22 mouse cellular contexts compared by ENCODE assay signal in the genomic region with DNA sequence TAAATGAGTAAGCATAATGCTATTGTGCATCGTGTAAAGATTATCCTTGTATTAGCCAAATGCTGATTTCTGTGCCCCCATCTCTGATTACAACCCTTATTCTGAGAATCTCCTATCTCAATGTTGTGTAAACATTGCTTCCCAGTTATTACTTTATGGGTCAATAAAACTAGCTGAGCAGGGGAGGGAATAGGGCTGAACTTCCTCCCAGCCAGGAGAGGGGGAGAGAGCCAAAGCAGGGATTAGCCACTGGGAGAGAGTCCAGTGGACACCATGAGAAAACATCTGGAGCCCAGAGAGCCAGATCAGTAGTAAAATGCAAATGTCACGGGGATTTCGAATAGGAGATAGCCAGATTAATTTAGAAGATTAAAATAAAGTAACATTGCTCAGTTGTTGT.
A peak's percentile ranks its signal among the peaks of the same experiment; 100 is the strongest.
DNase-seq lines count a peak whose midpoint lies in the region; ATAC-seq and TF ChIP-seq lines count a peak whose summit lies in the region.
"Had no signal": no experiment of that assay in that cellular context is flagged by ENCODE, and none has a peak within 500 bp of the region (broad histone marks: within the 10 kb centered on the region; RNA-seq: fewer than 3 reads in every experiment).

No protein-coding gene starts in this region.

- peak; percentile 14; the same call in 1 of the 2 replicates for ATAC-seq in stomach, embryonic 15.5 days (ENCODE audit: insufficient read depth, low FRiP score, low read depth)
- ATAC-seq: forebrain, embryonic 16.5 days; hindbrain, embryonic 16.5 days; inflammation-experienced regulatory T-cells, adult 6 months had no signal

- TF ChIP-seq POLR2A in cerebellum, adult 2 months (IDR thresholded peaks at IDR 0.05; ENCODE audit: borderline replicate concordance, insufficient read depth, low read length), result no peak

- WGBS in cerebellum, adult 2 months, result 87% methylated on average over 3 of the region's 3 CpGs
- WGBS in stomach, embryonic 15.5 days, result 75% methylated on average over 3 of the region's 3 CpGs

- H3K27ac ChIP-seq in cerebellum, adult 2 months (ENCODE audit: insufficient read depth, low read length), result no peak overlapping the region
- no peak overlapping the region for H3K27ac ChIP-seq in stomach, embryonic 15.5 days
- H3K27ac ChIP-seq: embryonic facial prominence, embryonic 12.5 days; forebrain, embryonic 12.5 days; heart, embryonic 10.5 days; hindbrain, embryonic 12.5 days had no signal

- H3K4me3 ChIP-seq in cerebellum, adult 2 months (replicated peaks; ENCODE audit: insufficient read depth, low read depth, low read length), result no peak overlapping the region
- no peak overlapping the region for H3K4me3 ChIP-seq in stomach, embryonic 15.5 days (replicated peaks)
- H3K4me3 ChIP-seq: embryonic facial prominence, embryonic 12.5 days; forebrain, embryonic 12.5 days; heart, embryonic 10.5 days; hindbrain, embryonic 12.5 days had no signal

- H3K4me1 ChIP-seq in cerebellum, adult 2 months (ENCODE audit: control insufficient read depth, insufficient read depth, low read length), result peaks cover 5% of the 10 kb centered on the region; the same call in 1 of the 2 replicates
- H3K4me1 ChIP-seq in stomach, embryonic 15.5 days, result no peaks in the 10 kb centered on the region
- H3K4me1 ChIP-seq: embryonic facial prominence, embryonic 12.5 days; forebrain, embryonic 12.5 days; heart, embryonic 10.5 days; hindbrain, embryonic 12.5 days had no signal

- TF ChIP-seq CTCF in cerebellum, adult 2 months (IDR thresholded peaks at IDR 0.05; ENCODE audit: borderline replicate concordance, insufficient read depth, low read depth, low read length), result no peak

- peak; percentile 27 for DNase-seq in cerebellum, adult 9-10 months
- DNase-seq in cerebellum, adult 2 months, result no peak
- peak; percentile 15 for DNase-seq in gastrocnemius, postnatal 25 days
- DNase-seq in gastrocnemius, postnatal 10 days, result no peak
- DNase-seq in urinary bladder, postnatal 25 days (ENCODE audit: low spot score), result peak; percentile 9
- DNase-seq in urinary bladder, adult 2 months (ENCODE audit: low spot score), result no peak
- no peak for DNase-seq in layer of hippocampus, adult 9-11 months
- DNase-seq: adrenal gland, postnatal 10 days; cerebellum, adult 11 months; cerebellum, postnatal 14 days; embryo, embryonic 11 days; heart, adult 11 months; heart, postnatal 10 days; heart, postnatal 4 days had no signal

- H3K36me3 ChIP-seq in stomach, embryonic 15.5 days, result no peaks in the 10 kb centered on the region
- H3K36me3 ChIP-seq: embryonic facial prominence, embryonic 12.5 days; forebrain, embryonic 12.5 days; heart, embryonic 10.5 days; hindbrain, embryonic 12.5 days had no signal

- H3K9ac ChIP-seq in stomach, embryonic 15.5 days, result no peak overlapping the region
- H3K9ac ChIP-seq: embryonic facial prominence, embryonic 12.5 days; forebrain, embryonic 12.5 days; hindbrain, embryonic 12.5 days had no signal

- no peaks in the 10 kb centered on the region for H3K27me3 ChIP-seq in cerebellum, adult 2 months (ENCODE audit: control insufficient read depth, insufficient read depth, low read length)
- no peaks in the 10 kb centered on the region for H3K27me3 ChIP-seq in stomach, embryonic 15.5 days (replicated peaks)
- H3K27me3 ChIP-seq: embryonic facial prominence, embryonic 12.5 days; forebrain, embryonic 12.5 days; hindbrain, embryonic 12.5 days had no signal

- no peak overlapping the region for H3K4me2 ChIP-seq in stomach, embryonic 15.5 days
- H3K4me2 ChIP-seq: embryonic facial prominence, embryonic 12.5 days; forebrain, embryonic 12.5 days; hindbrain, embryonic 12.5 days had no signal

- H3K9me3 ChIP-seq in stomach, embryonic 15.5 days, result no peaks in the 10 kb centered on the region
- H3K9me3 ChIP-seq: embryonic facial prominence, embryonic 12.5 days; forebrain, embryonic 12.5 days; heart, embryonic 10.5 days; hindbrain, embryonic 12.5 days had no signal

Comparison
In these comparisons a context has a peak if more than half of its experiments do, and no peak if none do; other contexts are left out.
1. DNase-seq: peak in cerebellum, adult 9-10 months (single experiment), gastrocnemius, postnatal 25 days (single experiment) and urinary bladder, postnatal 25 days (single experiment); none in cerebellum, adult 2 months (0 of 2), gastrocnemius, postnatal 10 days (single experiment), urinary bladder, adult 2 months (single experiment) and layer of hippocampus, adult 9-11 months (single experiment).